Mouse (Mus musculus) hindbrain, embryonic 15.5 days (tissue): ENCODE data around the gene Pld1. TPM values are rescaled to one million over a fixed set of nuclear protein-coding genes. Genes with fewer than 3 reads are reported as not detected.
"Not testable (repeated sequence)": the region's sequence is repeated elsewhere in the genome, so short reads cannot be mapped to it uniquely, and the experiment has no call there.

Experiments used
- ATAC-seq: fragments of 200-750 bp; cut with Nextera tagmentation; 2 replicates; pipeline ENCODE4 v1.8.0; 2017; ENCODE audit warnings: low read depth, moderate number of reproducible peaks, moderate TSS enrichment; ENCODE audit not compliant: low FRiP score
- H3K27ac ChIP-seq: fragments of 300-500 bp; sonication (generic); replicated peaks from 2 replicates; pipeline ENCODE4 v1.5.1; 2015; ENCODE audit warnings: mild to moderate bottlenecking, inconsistent platforms
- H3K27me3 ChIP-seq: fragments of 300-500 bp; sonication (generic); 2 replicates; pipeline ENCODE4 v1.6.1; 2015; ENCODE audit warnings: control low read depth, inconsistent platforms
- H3K36me3 ChIP-seq: fragments of 300-500 bp; sonication (generic); 2 replicates; pipeline ENCODE4 v1.6.1; 2015; ENCODE audit warnings: control low read depth, inconsistent platforms
- H3K4me1 ChIP-seq: fragments of 300-500 bp; sonication (generic); replicated peaks from 2 replicates; pipeline ENCODE4 v1.6.1; 2015; ENCODE audit warnings: control low read depth, inconsistent platforms
- H3K4me2 ChIP-seq: fragments of 300-500 bp; sonication (generic); 2 replicates; pipeline ENCODE4 v1.6.1; 2015; ENCODE audit warnings: moderate library complexity, mild to moderate bottlenecking, inconsistent platforms
- H3K4me3 ChIP-seq: fragments of 300-500 bp; sonication (generic); 2 replicates; pipeline ENCODE4 v1.5.1; 2015; ENCODE audit warnings: mild to moderate bottlenecking, inconsistent platforms
- H3K9ac ChIP-seq: fragments of 300-500 bp; sonication (generic); 2 replicates; pipeline ENCODE4 v1.6.1; 2015; ENCODE audit warnings: inconsistent platforms
- H3K9me3 ChIP-seq: fragments of 300-500 bp; sonication (generic); 2 replicates; pipeline ENCODE4 v1.6.1; 2016; ENCODE audit warnings: control low read depth, inconsistent platforms
- WGBS: fragments of 180-500 bp; shearing (Covaris S2); methylation state at CpG from one replicate; pipeline ENCODE4 v1.1.7; 2015; 5-methylcytosine and 5-hydroxymethylcytosine counted together
- polyA plus RNA-seq: library from polyadenylated mRNA; unstranded; fragments of >200 nt; fragmentation: Nextera tagmentation; extraction: Ambion mirVana; gene quantifications from 2 replicates; pipeline ENCODE4 v1.2.1, GENCODE M21; 2015

The Pld1 gene
- polyA plus RNA-seq, 1 experiment from 2014 or later: 5.5 TPM

DNA sequence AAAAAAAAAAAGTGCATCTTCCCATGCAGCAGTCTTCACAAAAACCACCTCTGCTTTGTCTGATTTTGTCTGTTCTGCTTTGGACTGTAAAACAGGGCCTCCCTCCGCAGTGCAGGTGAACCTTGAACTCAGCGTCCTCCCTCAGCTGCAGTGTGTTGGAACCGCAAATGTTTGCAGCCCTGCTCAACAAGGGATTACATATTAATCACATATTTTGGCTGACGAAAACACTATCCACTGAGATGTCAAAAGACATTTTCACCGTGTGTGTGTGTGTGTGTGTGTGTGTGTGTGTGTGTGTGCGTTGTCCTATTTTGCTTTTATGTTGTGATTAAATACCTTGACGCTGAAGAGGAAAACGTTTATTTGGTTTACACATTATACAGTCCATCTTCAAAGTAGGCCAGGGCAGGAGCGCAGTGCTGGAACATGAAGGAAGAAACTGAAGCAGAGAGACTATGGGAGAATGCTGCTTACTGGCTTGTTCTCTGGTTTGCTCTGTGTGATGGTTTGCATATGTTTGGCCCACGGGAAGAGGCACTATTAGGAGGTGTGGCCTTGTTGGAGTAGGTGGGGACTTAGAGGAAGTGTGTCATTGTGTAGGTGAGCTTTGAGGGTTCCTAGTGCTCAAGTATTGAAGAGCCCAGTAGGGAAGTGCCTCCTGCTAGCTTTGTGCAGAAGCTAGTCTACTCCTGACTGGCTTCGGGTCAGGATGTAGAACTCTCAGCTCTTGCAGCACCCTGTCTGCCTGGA, 17.1 kb upstream of the Pld1 start:
- Histone ChIP-seq H3K4me3 (no peak overlapping the region), H3K9ac (no peak overlapping the region)
- WGBS: 94% methylated on average over 11 of the region's 11 CpGs

DNA sequence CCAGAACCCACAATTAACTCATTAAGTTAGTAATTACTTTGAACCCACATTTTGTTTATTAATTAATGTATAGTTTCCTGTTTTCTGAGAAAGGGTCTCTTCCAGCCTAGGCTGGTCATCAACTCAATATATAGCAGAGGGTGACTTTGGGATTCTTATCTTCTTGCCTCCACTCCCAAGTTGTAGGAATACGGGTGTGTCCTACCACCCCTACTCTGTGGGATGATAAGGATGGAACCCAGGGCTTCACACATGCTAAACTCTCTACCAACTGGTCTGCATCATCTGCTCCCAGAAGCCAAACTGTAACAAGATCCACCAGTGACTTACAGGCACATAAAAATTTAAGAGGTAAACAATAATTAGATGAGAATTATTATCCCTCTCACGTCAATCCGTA, 14.5 kb upstream of the Pld1 start:
- ATAC-seq: no peak
- Histone ChIP-seq H3K27ac (no peak overlapping the region), H3K4me3 (no peak overlapping the region), H3K9ac (no peak overlapping the region), H3K36me3 (no peaks in the 10 kb centered on the region), H3K4me2 (no peak overlapping the region), H3K9me3 (no peaks in the 10 kb centered on the region), H3K4me1 (no peaks in the 10 kb centered on the region), H3K27me3 (no peaks in the 10 kb centered on the region)
- 82% methylated on average over 3 of the region's 3 CpGs for WGBS

More for the DNA sequence above, 17.1 kb upstream of the Pld1 start:
- Histone ChIP-seq H3K9me3 (no peaks in the 10 kb centered on the region; the same call in 1 of the 2 replicates), H3K4me2 (no peak overlapping the region), H3K27ac (no peak overlapping the region), H3K27me3 (no peaks in the 10 kb centered on the region), H3K4me1 (no peaks in the 10 kb centered on the region), H3K36me3 (no peaks in the 10 kb centered on the region)
- no peak for ATAC-seq

- Histone ChIP-seq H3K9ac (no peak overlapping the region), H3K4me1 (no peaks in the 10 kb centered on the region), H3K27ac (no peak overlapping the region), H3K27me3 (no peaks in the 10 kb centered on the region), H3K36me3 (no peaks in the 10 kb centered on the region), H3K4me3 (no peak overlapping the region), H3K9me3 (no peaks in the 10 kb centered on the region), H3K4me2 (no peak overlapping the region)
- ATAC-seq: no peak
- WGBS: 85% methylated on average over 4 of the region's 4 CpGs
These were observed 9.3 kb upstream of the Pld1 start for GRCm38 (mm10) chr3:27929219-27929618.

DNA sequence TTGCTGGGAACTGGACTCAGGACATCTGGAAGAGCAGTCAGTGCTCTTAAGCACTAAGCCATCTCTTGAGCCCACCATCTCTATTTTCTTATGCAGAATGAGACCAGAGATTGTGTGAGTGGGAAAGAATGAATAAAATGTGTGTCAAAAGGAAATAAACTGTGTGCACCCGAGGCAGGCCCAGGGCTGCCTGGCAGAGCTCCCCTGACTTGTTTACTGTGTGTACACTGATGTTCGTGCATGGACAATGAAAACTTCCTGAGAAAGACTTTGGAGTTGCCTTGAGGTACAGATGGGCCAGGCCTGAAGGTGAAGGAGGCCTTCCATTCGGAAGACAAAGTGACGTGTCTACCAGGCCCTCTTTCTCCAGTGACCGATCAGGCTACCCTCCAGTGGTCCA, 6.1 kb upstream of the Pld1 start:
- Histone ChIP-seq H3K36me3 (no peaks in the 10 kb centered on the region), H3K4me1 (no peaks in the 10 kb centered on the region), H3K27ac (no peak overlapping the region), H3K27me3 (peaks cover under 1% of the 10 kb centered on the region; the same call in 1 of the 2 replicates), H3K9ac (no peak overlapping the region), H3K9me3 (no peaks in the 10 kb centered on the region), H3K4me3 (no peak overlapping the region), H3K4me2 (no peak overlapping the region)
- no peak for ATAC-seq
- WGBS: 93% methylated on average over 5 of the region's 5 CpGs

DNA sequence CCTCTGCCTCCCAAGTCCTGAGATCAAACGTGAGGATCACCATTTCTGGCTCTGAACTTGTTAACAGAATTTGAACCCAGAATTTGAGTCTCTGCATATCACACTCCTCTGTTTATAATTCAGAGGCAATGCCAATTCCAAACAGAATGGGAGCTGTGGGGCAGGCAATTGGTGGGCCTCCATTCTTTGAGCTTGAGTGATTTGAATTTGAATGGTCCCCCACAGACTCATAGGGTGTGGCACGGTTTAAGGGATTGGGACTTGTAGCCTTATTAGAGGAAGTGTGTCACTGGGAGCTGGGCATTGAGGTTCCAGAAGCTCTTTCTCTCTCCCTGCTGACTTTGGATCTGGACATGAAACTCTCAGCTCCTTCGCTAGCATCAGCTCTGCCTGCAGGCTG, 2.9 kb upstream of the Pld1 start:
- no peak overlapping the region for H3K27ac ChIP-seq
- no peak for ATAC-seq

GRCm38 (mm10) chr3:27936731-27937130, 1.8 kb upstream of the Pld1 start:
- H3K27ac ChIP-seq: no peak overlapping the region
- WGBS: 85% methylated on average over 5 of the region's 5 CpGs
- ATAC-seq: no peak

More for the DNA sequence above, 2.9 kb upstream of the Pld1 start:
- Histone ChIP-seq H3K4me3 (no peak overlapping the region), H3K9ac (no peak overlapping the region), H3K36me3 (no peaks in the 10 kb centered on the region), H3K9me3 (no peaks in the 10 kb centered on the region), H3K4me1 (peaks cover 16% of the 10 kb centered on the region), H3K27me3 (peaks cover 4% of the 10 kb centered on the region; the same call in 1 of the 2 replicates), H3K4me2 (no peak overlapping the region)
- 59% methylated on average over 3 of the region's 3 CpGs for WGBS

GRCm38 (mm10) chr3:27937144-27938110, 1.1 kb upstream of the Pld1 start:
- H3K4me3 ChIP-seq: no peak overlapping the region
- no peak overlapping the region for H3K27ac ChIP-seq
- no peak overlapping the region for H3K9ac ChIP-seq
- H3K4me1 ChIP-seq: peaks cover 16% of the 10 kb centered on the region
- no peak for ATAC-seq
- H3K36me3 ChIP-seq: no peaks in the 10 kb centered on the region
- H3K9me3 ChIP-seq: no peaks in the 10 kb centered on the region
- 0 out of 2 replicates have a peak overlapping the region, but pooled peaks have one; percentile 100 for H3K4me2 ChIP-seq
- peaks cover 4% of the 10 kb centered on the region; the same call in 1 of the 2 replicates for H3K27me3 ChIP-seq
- 82% methylated on average over 13 of the region's 13 CpGs for WGBS

More at GRCm38 (mm10) chr3:27936731-27937130, 1.8 kb upstream of the Pld1 start:
- H3K4me2 ChIP-seq: no peak overlapping the region
- peaks cover 4% of the 10 kb centered on the region; the same call in 1 of the 2 replicates for H3K27me3 ChIP-seq
- H3K4me1 ChIP-seq: peaks cover 16% of the 10 kb centered on the region
- H3K4me3 ChIP-seq: no peak overlapping the region
- no peaks in the 10 kb centered on the region for H3K36me3 ChIP-seq
- no peak overlapping the region for H3K9ac ChIP-seq
- H3K9me3 ChIP-seq: no peaks in the 10 kb centered on the region

DNA sequence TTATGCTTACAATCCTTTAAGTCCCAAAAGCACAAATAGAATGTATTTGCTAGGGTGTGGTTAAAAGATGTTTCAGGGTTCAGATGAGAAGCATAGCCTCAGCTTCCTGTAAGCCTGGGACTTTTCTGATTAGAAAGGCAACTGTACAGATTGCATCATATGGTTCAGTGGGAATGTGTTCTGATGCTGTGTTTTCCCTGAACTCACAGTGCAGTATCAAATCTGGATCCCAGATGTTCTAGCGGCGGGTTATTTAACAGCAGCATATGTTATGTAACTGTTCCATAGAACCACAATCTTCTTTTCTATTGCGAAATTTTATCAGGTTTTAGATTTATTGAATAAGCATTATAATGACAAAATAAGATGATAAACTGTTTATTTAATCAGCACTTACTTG, 3.1 kb downstream of the Pld1 start:
- Histone ChIP-seq H3K4me2 (no peak overlapping the region), H3K27ac (no peak overlapping the region), H3K4me1 (peaks cover 16% of the 10 kb centered on the region), H3K27me3 (peaks cover 4% of the 10 kb centered on the region; the same call in 1 of the 2 replicates), H3K9ac (no peak overlapping the region), H3K36me3 (no peaks in the 10 kb centered on the region), H3K4me3 (no peak overlapping the region), H3K9me3 (no peaks in the 10 kb centered on the region)
- ATAC-seq: no peak
- WGBS: 89% methylated on average over 3 of the region's 3 CpGs

DNA sequence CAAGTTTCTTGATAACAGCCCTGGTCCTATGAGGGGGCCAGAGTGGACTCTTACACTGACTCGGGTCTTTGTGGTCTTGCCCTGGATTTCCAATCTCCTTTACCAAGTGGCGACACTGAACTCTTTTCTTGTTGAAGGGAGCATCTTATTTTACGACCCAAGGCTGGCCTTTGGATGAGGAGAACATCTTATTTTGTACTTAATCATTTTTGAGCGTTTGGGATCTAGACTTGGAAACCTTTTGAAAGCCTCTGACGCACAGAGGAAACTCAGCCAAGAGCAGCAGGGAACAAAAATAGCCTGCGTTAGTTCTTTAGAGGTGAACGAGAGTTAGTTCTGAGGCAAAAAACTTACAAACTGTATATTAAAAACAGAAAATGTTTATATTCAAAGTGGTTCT, 4.5 kb downstream of the Pld1 start:
- Histone ChIP-seq H3K36me3 (no peaks in the 10 kb centered on the region), H3K9ac (no peak overlapping the region), H3K27ac (no peak overlapping the region), H3K9me3 (no peaks in the 10 kb centered on the region), H3K4me1 (peaks cover 16% of the 10 kb centered on the region), H3K27me3 (no peaks in the 10 kb centered on the region), H3K4me3 (no peak overlapping the region), H3K4me2 (no peak overlapping the region)
- ATAC-seq: no peak
- WGBS: 83% methylated on average over 7 of the region's 7 CpGs

- not testable (repeated sequence) for H3K4me2 ChIP-seq, ATAC-seq, H3K27me3 ChIP-seq, H3K27ac ChIP-seq, H3K9ac ChIP-seq, H3K4me1 ChIP-seq, H3K36me3 ChIP-seq, H3K9me3 ChIP-seq, H3K4me3 ChIP-seq
- 87% methylated on average over 2 of the region's 2 CpGs for WGBS
These were observed 6.9 kb downstream of the Pld1 start for GRCm38 (mm10) chr3:27945397-27945796.

DNA sequence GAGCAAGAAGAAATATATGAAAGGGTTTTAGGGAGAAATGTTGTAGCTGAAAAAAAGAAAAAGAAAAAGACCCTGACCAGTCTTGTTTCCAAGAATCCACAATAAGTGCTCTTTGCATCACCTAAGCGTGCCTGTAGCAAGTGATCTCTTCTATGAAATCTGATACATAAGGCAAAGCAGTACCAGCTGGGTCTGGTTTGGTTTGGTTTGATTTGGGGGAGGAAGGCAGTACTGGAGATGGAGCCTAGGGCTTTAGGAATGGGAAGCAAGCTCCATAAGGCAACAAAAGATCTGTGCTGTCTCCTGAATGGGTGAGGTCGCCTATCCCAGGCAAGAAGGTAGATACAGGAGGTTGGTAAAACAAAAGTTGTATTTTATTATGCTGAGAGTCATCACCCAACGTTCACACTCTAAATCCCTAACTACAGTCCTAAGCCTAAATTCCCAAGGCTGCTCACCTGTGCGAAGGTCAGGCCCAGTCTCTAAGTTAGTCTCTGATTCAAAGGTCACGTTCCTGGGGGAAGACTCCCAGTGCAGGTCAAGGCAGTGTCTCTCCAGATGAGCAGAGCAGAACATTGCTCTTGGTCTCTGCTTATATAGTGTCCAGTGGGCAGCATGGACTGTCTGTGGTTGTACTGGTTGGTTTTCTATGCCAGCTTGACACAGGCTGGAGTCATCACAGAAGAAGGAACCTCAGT, 10.8 kb downstream of the Pld1 start:
- no peak overlapping the region for H3K27ac ChIP-seq
- no peaks in the 10 kb centered on the region for H3K27me3 ChIP-seq
- ATAC-seq: no peak
- H3K4me2 ChIP-seq: no peak overlapping the region
- H3K36me3 ChIP-seq: no peaks in the 10 kb centered on the region
- H3K9me3 ChIP-seq: no peaks in the 10 kb centered on the region
- 88% methylated on average over 5 of the region's 5 CpGs for WGBS
- no peak overlapping the region for H3K9ac ChIP-seq
- no peak overlapping the region for H3K4me3 ChIP-seq
- H3K4me1 ChIP-seq: no peaks in the 10 kb centered on the region
